Mouse (Mus musculus) stomach, postnatal 0 days (tissue): ENCODE data around the gene Rps2.

Source experiments
- CTCF ChIP-seq: IDR thresholded peaks from 2 replicates; pipeline ENCODE4 v1.5.1; 2016; ENCODE audit warnings: antibody characterized with exemption, low read depth, mild to moderate bottlenecking, moderate library complexity
- EP300 ChIP-seq: optimal IDR thresholded peaks from 2 replicates; pipeline ENCODE3; 2016; ENCODE audit warnings: antibody characterized with exemption

DNA sequence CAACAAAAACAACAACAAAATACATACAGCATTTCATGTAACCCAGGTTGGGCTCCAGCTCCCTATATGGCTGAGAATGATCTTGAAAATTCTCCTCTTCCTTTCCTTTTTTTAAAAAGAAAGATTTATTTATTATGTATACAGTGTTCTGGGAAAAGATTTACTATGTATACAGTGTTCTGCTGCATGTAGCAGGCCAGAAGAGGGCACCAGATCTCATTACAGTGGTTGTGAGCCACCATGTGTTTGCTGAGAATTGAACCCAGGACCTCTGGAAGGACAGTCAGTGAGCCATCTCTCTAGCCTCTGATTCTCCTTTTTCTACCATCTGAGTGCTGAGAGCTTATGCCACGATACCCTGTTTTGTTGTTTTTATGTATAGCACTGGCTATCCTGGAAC is 16.6 kb downstream of the Rps2 start:
- no peak for TF ChIP-seq EP300
- 0 out of 2 replicates have a peak, but pooled peaks have one; percentile 36 for TF ChIP-seq CTCF
